Mouse (Mus musculus) testis, postnatal 14 days (tissue): ENCODE results near the gene Nr6a1.

Experiments used
- DNase-seq: peaks from one replicate; pipeline ENCODE4 v3.0.0; 2021; ENCODE audit warnings: low spot score

Nr6a1 gene

DNA sequence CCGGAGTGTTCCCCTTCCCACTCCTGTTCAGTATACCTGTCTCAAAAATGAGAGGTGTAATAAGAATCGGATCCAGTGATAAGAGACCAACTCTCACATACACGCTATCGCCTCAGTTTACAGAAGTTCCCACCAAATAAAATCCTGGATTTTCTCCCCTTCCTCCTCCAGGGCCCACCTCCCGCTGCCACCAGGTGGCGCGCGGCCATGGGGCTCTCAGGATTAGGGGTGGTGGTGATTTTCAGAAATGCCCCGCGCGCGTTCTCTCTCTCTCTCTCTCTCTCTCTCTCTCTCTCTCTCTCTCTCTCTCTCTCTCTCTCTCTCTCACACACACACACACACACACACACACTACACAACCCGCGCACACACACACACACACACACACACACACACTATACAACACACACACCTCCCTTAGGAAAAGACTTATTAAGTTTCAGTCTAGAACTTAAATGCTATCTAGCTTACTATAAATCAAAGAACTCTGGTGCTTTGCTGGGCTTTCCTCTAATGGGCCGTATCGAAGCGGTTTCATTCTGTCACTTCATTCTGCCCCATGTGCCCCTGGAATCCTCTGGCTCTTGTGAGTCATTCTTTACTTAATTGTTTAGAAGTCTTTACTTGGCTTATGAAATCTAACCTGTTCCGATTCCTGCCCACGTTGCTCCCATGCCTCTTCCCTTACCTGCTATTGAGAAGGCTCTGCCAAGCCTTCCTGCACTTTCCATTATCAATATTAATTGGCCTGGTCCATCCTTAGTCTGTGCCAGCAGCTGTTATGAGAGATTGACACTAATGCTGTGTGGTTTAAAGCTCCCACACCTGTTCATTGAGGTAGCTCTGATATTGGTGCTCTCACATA, at the start of gene Nr6a1:
Gene Nr6a1, minus strand, starts transcription at position 574 of the 865 bp plus-strand sequence.
- DNase-seq: peak; percentile 49

- DNase-seq: no peak
These were observed 48.7 kb upstream of the Nr6a1 start for GRCm38 (mm10) chr2:38975941-38976805.

GRCm38 (mm10) chr2:38975181-38975580, 47.7 kb upstream of the Nr6a1 start:
- no peak for DNase-seq

- no peak for DNase-seq
These were observed 46.7 kb upstream of the Nr6a1 start for GRCm38 (mm10) chr2:38974171-38974570.

GRCm38 (mm10) chr2:38973701-38974100, 46.2 kb upstream of the Nr6a1 start:
- DNase-seq: no peak

GRCm38 (mm10) chr2:38973223-38973622, 45.7 kb upstream of the Nr6a1 start:
- no peak for DNase-seq

DNA sequence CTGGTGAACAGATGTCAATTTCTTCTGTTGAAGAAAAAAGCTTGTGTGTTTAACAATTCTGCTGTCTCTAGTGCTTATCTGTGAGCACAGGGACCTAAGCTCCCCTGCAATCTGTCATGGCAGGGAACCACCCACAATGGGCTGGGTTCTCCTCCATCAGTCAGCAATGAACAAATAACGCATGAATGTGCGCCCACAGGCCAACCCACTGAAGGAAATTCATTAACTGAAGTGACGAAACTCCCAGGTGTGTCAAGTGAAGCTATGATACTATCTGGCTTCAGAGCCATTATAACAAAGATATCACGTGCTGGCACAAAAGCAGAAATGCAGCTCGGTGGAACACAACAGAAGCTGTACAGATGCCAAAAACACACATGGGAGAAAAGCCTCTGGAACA, 42.6 kb upstream of the Nr6a1 start:
- DNase-seq: no peak

DNA sequence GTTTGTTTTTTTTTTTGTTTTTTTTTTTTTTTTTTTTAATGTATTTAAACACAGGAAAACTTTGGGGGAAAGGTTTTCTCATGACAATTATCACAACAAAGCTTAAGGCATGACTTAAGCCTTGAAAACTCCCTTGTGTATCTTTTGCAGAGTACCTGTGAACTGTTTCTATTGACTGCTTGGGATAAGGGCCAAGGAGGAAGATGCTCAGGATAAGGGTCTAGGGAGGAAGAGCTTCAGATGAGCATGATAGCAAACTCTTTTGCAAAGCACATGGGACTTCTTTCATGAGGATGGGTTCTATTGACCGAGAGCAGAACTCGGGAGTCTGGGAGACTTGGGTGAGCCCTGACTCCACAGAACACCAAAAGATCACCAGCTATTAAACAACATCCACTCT, 42.2 kb upstream of the Nr6a1 start:
- no peak for DNase-seq

- no peak for DNase-seq
These were observed 36.7 kb upstream of the Nr6a1 start for GRCm38 (mm10) chr2:38964198-38964597.

DNA sequence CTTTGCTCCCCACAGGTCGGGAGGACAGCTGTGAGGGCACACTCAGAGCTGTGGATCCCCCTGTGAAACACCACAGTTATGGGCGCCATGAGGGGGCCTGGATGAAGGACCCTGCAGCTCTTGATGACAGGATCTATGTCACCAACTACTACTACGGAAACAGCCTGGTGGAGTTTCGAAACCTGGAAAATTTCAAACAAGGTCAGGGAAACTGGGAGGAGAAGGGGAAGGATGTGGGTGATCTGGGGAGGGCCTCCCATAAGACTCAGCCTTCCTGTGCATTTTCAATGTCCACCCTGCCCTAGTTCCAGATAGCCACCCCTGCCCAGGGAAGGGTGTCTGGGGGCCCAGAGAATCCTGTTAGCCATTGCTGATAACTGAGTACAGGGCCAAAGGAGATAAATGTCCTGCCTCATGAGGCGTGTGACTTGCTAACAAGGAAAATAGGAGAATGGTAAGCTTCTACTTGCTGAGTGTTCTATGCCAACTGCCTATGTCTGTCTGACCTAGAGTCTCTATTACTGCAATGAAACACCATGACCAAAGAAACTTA, 30.3 kb upstream of the Nr6a1 start:
- no peak for DNase-seq

DNA sequence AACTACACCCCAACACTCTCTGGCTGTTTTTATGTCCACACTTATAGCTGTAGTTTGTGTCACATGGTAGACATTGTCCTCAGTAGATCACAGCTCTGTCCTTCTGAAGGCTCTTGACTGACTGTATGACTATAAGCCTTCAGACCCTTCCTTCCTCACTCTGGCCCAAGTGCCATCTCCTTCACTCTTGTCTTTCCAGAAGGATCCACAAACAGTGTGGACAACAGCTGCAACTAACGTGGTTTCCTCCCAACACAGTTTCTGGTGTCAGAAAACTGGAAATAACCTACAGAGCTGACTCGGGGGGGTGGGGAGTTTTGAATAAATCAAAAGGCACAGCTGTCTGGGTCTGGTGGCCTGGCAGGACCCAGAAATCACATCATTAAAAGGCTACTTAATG, 28.6 kb upstream of the Nr6a1 start:
- DNase-seq: no peak

- DNase-seq: peak; percentile 45
These were observed 25.8 kb upstream of the Nr6a1 start for GRCm38 (mm10) chr2:38953152-38953883.

- DNase-seq: peak; percentile 75
These were observed 22.8 kb upstream of the Nr6a1 start for GRCm38 (mm10) chr2:38950281-38950719.

DNA sequence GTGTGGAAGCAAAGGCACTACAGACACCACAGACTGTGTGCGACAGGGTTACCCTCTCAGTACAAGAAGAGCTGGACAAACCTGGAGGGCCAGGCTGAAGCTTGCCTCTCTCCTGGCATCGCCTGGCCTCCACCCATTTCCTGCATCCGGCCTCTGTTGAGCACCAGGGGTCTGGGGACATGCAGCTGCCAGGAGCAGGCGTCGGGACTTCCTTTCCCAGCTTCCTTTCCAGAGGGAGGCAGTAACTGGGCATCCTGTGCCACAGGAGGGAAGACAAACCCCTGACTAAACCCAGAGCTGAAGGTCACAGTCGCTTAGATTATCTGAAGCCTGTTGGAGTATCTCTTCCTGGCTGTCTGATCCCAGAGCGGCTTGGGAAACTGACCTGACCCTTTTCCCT, 20.1 kb upstream of the Nr6a1 start:
- no peak for DNase-seq

GRCm38 (mm10) chr2:38944460-38945161, 17.1 kb upstream of the Nr6a1 start:
- DNase-seq: no peak

GRCm38 (mm10) chr2:38943977-38944376, 16.5 kb upstream of the Nr6a1 start:
- no peak for DNase-seq

- no peak for DNase-seq
These were observed 15.7 kb upstream of the Nr6a1 start for GRCm38 (mm10) chr2:38943161-38943560.

- no peak for DNase-seq
These were observed 14.4 kb upstream of the Nr6a1 start for GRCm38 (mm10) chr2:38941898-38942297.

DNA sequence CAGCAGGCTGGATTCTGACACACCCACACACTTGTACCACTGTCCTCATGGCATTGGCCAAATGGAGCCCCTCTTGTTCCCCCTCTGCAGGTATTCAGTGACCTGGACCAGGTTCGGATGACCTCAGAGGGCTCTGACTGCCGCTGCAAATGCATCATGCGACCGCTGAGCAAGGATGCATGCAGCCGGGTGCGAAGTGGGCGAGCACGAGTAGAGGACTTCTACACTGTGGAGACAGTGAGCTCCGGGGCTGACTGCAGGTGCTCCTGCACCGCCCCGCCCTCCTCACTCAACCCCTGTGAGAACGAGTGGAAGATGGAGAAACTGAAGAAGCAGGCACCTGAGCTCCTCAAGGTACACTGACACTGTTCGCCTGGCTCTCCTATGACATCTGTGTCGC, 13.9 kb upstream of the Nr6a1 start:
- no peak for DNase-seq

GRCm38 (mm10) chr2:38939047-38939446, 11.6 kb upstream of the Nr6a1 start:
- peak; percentile 54 for DNase-seq

DNA sequence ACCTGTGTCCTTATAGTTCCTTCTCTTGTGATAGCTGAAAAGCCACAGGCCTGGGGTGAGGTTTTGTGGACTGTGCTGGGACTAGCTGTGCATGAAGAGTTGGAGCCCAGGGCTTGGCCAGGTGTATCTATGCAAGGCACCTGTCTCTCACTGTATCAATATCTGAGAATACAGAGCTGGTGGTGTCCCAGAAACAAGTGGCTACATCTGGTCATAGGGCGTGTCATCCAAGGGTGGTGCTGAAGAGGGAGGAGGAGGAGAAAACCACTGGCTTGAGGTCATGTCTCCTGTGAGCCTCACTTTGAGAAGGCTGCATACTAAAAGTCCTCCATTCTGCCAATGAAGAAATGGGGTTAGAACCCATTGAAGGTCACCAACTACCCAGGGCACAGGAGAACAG, 10.5 kb upstream of the Nr6a1 start:
- no peak for DNase-seq
